Mouse (Mus musculus) MEL (cell line): ENCODE measurements around the gene Tsen2. TPM values are rescaled to one million over a fixed set of nuclear protein-coding genes. Genes with fewer than 3 reads are reported as not detected.

Source experiments
- DNase-seq: peaks from one replicate; pipeline ENCODE4 v3.0.0; 2011; ENCODE audit warnings: low read depth, low spot score
- H3K27ac ChIP-seq: 2 replicates; pipeline ENCODE4 v1.5.1; 2012; ENCODE audit warnings: low read depth, mild to moderate bottlenecking, control low read depth, low read length, moderate library complexity; ENCODE audit not compliant: control insufficient read depth
- H3K27me3 ChIP-seq, 2 experiments: fragments of 150-350 bp in 1 of 2; sonication (generic) in 1 of 2; 2 replicates each; pipeline ENCODE4 v1.6.1; 2012; ENCODE audit warnings: low read length in 2 of 2, mild to moderate bottlenecking in 2 of 2, improper control_type of control experiment in 1 of 2, moderate library complexity in 1 of 2; ENCODE audit not compliant: insufficient read depth in 2 of 2, control insufficient read depth in 1 of 2
- H3K36me3 ChIP-seq, 2 experiments: 2 replicates each; pipeline ENCODE4 v1.6.1; 2012 to 2014; ENCODE audit warnings: low read length in 2 of 2, improper control_type of control experiment in 1 of 2, inconsistent platforms in 1 of 2, mild to moderate bottlenecking in 1 of 2; ENCODE audit not compliant: insufficient read depth in 2 of 2, control insufficient read depth in 1 of 2
- H3K4me1 ChIP-seq, 2 experiments: fragments of 150-350 bp in 1 of 2; sonication (generic) in 1 of 2; 2 replicates each; pipeline ENCODE4 v1.6.1; 2012; ENCODE audit warnings: low read length in 2 of 2, improper control_type of control experiment in 1 of 2, mild to moderate bottlenecking in 1 of 2; ENCODE audit not compliant: insufficient read depth in 2 of 2, control insufficient read depth in 1 of 2
- H3K4me3 ChIP-seq, 2 experiments: fragments of 150-350 bp in 1 of 2; sonication (generic) in 1 of 2; 2 replicates each; pipeline ENCODE4 v1.5.1; 2012; ENCODE audit warnings: low read depth in 2 of 2, low read length in 2 of 2, mild to moderate bottlenecking in 2 of 2, moderate library complexity in 2 of 2, control low read depth in 1 of 2, improper control_type of control experiment in 1 of 2; ENCODE audit not compliant: control insufficient read depth in 1 of 2, insufficient read depth in 1 of 2
- H3K79me2 ChIP-seq: 2 replicates; pipeline ENCODE4 v1.6.1; 2012; ENCODE audit warnings: mild to moderate bottlenecking, low read length, moderate library complexity; ENCODE audit not compliant: control insufficient read depth, poor library complexity, insufficient read depth
- H3K9ac ChIP-seq: 2 replicates; pipeline ENCODE4 v1.6.1; 2012; ENCODE audit warnings: low read depth, mild to moderate bottlenecking, control low read depth, low read length, moderate library complexity; ENCODE audit not compliant: control insufficient read depth, poor library complexity, severe bottlenecking
- H3K9me3 ChIP-seq: fragments of 150-350 bp; sonication (generic); replicated peaks from 2 replicates; pipeline ENCODE4 v1.6.1; 2012; ENCODE audit warnings: mild to moderate bottlenecking, low read length, improper control_type of control experiment, moderate library complexity; ENCODE audit not compliant: insufficient read depth
- BHLHE40 ChIP-seq: IDR thresholded peaks from 2 replicates; pipeline ENCODE4 v1.6.1; 2012; ENCODE audit warnings: low read depth, mild to moderate bottlenecking, inconsistent platforms, low read length, improper control_type of control experiment, borderline replicate concordance
- CTCF ChIP-seq, 3 experiments: IDR thresholded peaks in 2 of 3; conservative IDR thresholded peaks in 1 of 3; 2 replicates each; pipeline ENCODE4 v1.5.1; 2011 to 2012; ENCODE audit warnings: low read length in 3 of 3, low read depth in 2 of 3, mild to moderate bottlenecking in 2 of 3, improper control_type of control experiment in 1 of 3, inconsistent platforms in 1 of 3, mixed read lengths in 1 of 3, moderate library complexity in 1 of 3; ENCODE audit not compliant: control insufficient read depth in 1 of 3, insufficient read depth in 1 of 3, poor library complexity in 1 of 3, severe bottlenecking in 1 of 3
- EP300 ChIP-seq, 2 experiments: IDR thresholded peaks; 2 replicates each; pipeline ENCODE4 v1.6.1; 2011; ENCODE audit warnings: improper control_type of control experiment in 2 of 2, low read length in 2 of 2, low read depth in 1 of 2, mild to moderate bottlenecking in 1 of 2
- GABPA ChIP-seq: IDR thresholded peaks from 2 replicates; pipeline ENCODE4 v1.6.1; 2012; ENCODE audit warnings: low read depth, mild to moderate bottlenecking, inconsistent platforms, low read length, improper control_type of control experiment, moderate library complexity
- JUND ChIP-seq: IDR thresholded peaks from 2 replicates; pipeline ENCODE4 v1.6.1; 2011; ENCODE audit warnings: low read depth, mild to moderate bottlenecking, improper control_type of control experiment, low read length
- KAT2A ChIP-seq: conservative IDR thresholded peaks from 2 replicates; pipeline ENCODE4 v1.6.1; 2012; ENCODE audit warnings: low read depth, low read length, improper control_type of control experiment, inconsistent platforms
- MAFK ChIP-seq: IDR thresholded peaks from 2 replicates; pipeline ENCODE4 v1.6.1; 2011; ENCODE audit warnings: low read depth, mild to moderate bottlenecking, low read length, improper control_type of control experiment, borderline replicate concordance
- MAX ChIP-seq: IDR thresholded peaks from 2 replicates; pipeline ENCODE4 v1.6.1; 2011; ENCODE audit warnings: low read length, improper control_type of control experiment
- MYB ChIP-seq: IDR thresholded peaks from 2 replicates; pipeline ENCODE4 v1.6.1; 2011; ENCODE audit warnings: mild to moderate bottlenecking, low read depth, low read length, improper control_type of control experiment
- NELFE ChIP-seq: IDR thresholded peaks from 2 replicates; pipeline ENCODE4 v1.6.1; 2011; ENCODE audit warnings: low read depth, low read length, improper control_type of control experiment
- NRF1 ChIP-seq: IDR thresholded peaks from 2 replicates; pipeline ENCODE4 v1.6.1; 2014; ENCODE audit warnings: low read depth, mild to moderate bottlenecking, inconsistent platforms, low read length, improper control_type of control experiment, moderate library complexity; ENCODE audit not compliant: poor library complexity, insufficient read depth, severe bottlenecking
- POLR2A ChIP-seq, 2 experiments: IDR thresholded peaks; 2 replicates each; pipeline ENCODE4 v1.6.1; 2011 to 2012; ENCODE audit warnings: low read length in 2 of 2, mild to moderate bottlenecking in 2 of 2, control low read depth in 1 of 2, improper control_type of control experiment in 1 of 2, low read depth in 1 of 2, moderate library complexity in 1 of 2; ENCODE audit not compliant: control insufficient read depth in 1 of 2, insufficient read depth in 1 of 2, poor library complexity in 1 of 2
- POLR2AphosphoS5 ChIP-seq: IDR thresholded peaks from 2 replicates; pipeline ENCODE4 v1.6.1; 2012; ENCODE audit warnings: low read depth, borderline replicate concordance, mild to moderate bottlenecking, inconsistent platforms, low read length, moderate library complexity, mixed read lengths
- SMC3 ChIP-seq: IDR thresholded peaks from 2 replicates; pipeline ENCODE4 v1.6.1; 2011; ENCODE audit warnings: low read depth, low read length, improper control_type of control experiment
- TBP ChIP-seq: IDR thresholded peaks from 2 replicates; pipeline ENCODE4 v1.8.0; 2011; ENCODE audit warnings: low read depth, low read length, improper control_type of control experiment
- TCF12 ChIP-seq: IDR thresholded peaks from 2 replicates; pipeline ENCODE4 v1.6.1; 2014; ENCODE audit warnings: low read depth, mild to moderate bottlenecking, inconsistent platforms, low read length, improper control_type of control experiment, moderate library complexity
- ZKSCAN1 ChIP-seq: IDR thresholded peaks from 2 replicates; pipeline ENCODE4 v1.6.1; 2012; ENCODE audit warnings: low read depth, mild to moderate bottlenecking, inconsistent platforms, low read length, improper control_type of control experiment, moderate library complexity
- ZMIZ1 ChIP-seq: IDR thresholded peaks from 2 replicates; pipeline ENCODE4 v1.6.1; 2012; ENCODE audit warnings: low read depth, mild to moderate bottlenecking, inconsistent platforms, low read length, improper control_type of control experiment, moderate library complexity
- polyA plus RNA-seq, 2 experiments: library from polyadenylated mRNA; stranded (reverse) in 1 of 2; unstranded in 1 of 2; fragments of >175 nt in 1 of 2; fragments of >200 nt in 1 of 2; gene quantifications; 2 replicates each; pipeline versions ENCODE4 v1.2.1 to v1.2.4; 2012; ENCODE audit warnings: low replicate concordance in 2 of 2, low read depth in 1 of 2; ENCODE audit not compliant: insufficient read length in 2 of 2, insufficient read depth in 1 of 2, missing spikeins in 1 of 2
- total RNA-seq: library from RNA; depleted of rRNA; stranded (reverse); fragments of 300-350 nt; gene quantifications from 2 replicates; pipeline ENCODE4 v1.2.3, GENCODE M21; 2012

The Tsen2 gene
- total and polyA plus RNA-seq, 3 experiments: 27.0 to 32.6 TPM; not detected in 1

DNA sequence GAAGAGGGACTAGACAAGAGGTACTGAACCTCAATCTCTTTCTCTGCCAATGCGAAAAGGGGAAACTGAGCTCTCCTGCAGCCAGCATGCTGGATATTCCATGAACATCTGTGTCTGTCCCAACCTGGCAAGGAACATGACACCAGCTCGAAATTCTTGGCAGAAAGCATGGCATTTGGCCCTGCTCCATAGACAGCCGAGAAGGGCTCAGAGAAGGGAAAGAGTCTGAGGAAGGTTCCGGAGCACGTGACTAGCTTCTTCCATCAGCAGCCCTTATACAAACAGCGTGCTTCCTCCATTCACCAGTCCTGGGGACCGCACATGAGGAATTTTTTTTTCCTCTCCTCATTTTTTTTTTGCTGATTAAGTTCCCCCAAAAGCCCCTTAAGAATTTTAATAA, 9.8 kb upstream of the Tsen2 start:
- H3K9ac ChIP-seq: no peak overlapping the region

GRCm38 (mm10) chr6:115536169-115536568, 8.3 kb upstream of the Tsen2 start:
- no peaks in the 10 kb centered on the region for H3K36me3 ChIP-seq

More for the DNA sequence above, 9.8 kb upstream of the Tsen2 start:
- Histone ChIP-seq H3K79me2 (no peaks in the 10 kb centered on the region), H3K9me3 (no peaks in the 10 kb centered on the region), H3K36me3 (no peaks in the 10 kb centered on the region), H3K27ac (no peak overlapping the region), H3K27me3 (peaks cover 2 to 3% of the 10 kb centered on the region in 2 experiments; a peak in 3 of 4 replicates), H3K4me3 (no peak overlapping the region), H3K4me1 (no peaks in the 10 kb centered on the region)
- TF ChIP-seq TBP: no peak
- TF ChIP-seq NRF1: no peak
- no peak for TF ChIP-seq ZKSCAN1
- TF ChIP-seq JUND: no peak
- no peak for TF ChIP-seq NELFE
- no peak for TF ChIP-seq TCF12
- no peak for TF ChIP-seq MAX
- no peak for TF ChIP-seq EP300 (IDR thresholded peaks at IDR 0.05; ENCODE audit: low read depth in 1 of 2, low read length in 2 of 2)
- TF ChIP-seq MAFK: no peak
- TF ChIP-seq SMC3: no peak
- no peak for DNase-seq

More at GRCm38 (mm10) chr6:115536169-115536568, 8.3 kb upstream of the Tsen2 start:
- H3K27me3 ChIP-seq: peaks cover 2 to 3% of the 10 kb centered on the region in 2 experiments; a peak in 3 of 4 replicates
- TF ChIP-seq BHLHE40 (no peak), GABPA (no peak), MYB (no peak), JUND (no peak), POLR2AphosphoS5 (no peak), POLR2A (IDR thresholded peaks at IDR 0.05; ENCODE audit: control insufficient read depth in 1 of 2, insufficient read depth in 1 of 2, low read depth in 1 of 2, low read length in 2 of 2, poor library complexity in 1 of 2) (no peak), CTCF (IDR thresholded peaks at IDR 0.05 in 2 of 3, conservative IDR thresholded peaks at IDR 0.05 in 1 of 3; ENCODE audit: control insufficient read depth in 1 of 3, insufficient read depth in 1 of 3, low read depth in 2 of 3, low read length in 3 of 3, poor library complexity in 1 of 3, severe bottlenecking in 1 of 3) (no peak), ZMIZ1 (no peak), ZKSCAN1 (no peak), KAT2A (no peak), NELFE (no peak), TCF12 (no peak)
- TF ChIP-seq, all 39 proteins: peak for 0
- no peak for DNase-seq
- Histone ChIP-seq H3K27ac (no peak overlapping the region), H3K9ac (no peak overlapping the region), H3K9me3 (no peaks in the 10 kb centered on the region), H3K4me1 (no peaks in the 10 kb centered on the region), H3K79me2 (no peaks in the 10 kb centered on the region), H3K4me3 (no peak overlapping the region)
